Mouse (Mus musculus) midbrain, embryonic 12.5 days (tissue): ENCODE data around the gene Mrpl44. TPM values are rescaled to one million over a fixed set of nuclear protein-coding genes. Genes with fewer than 3 reads are reported as not detected.

Source experiments
- ATAC-seq: fragments of 200-750 bp; cut with Nextera tagmentation; 2 replicates; pipeline ENCODE4 v1.8.0; 2017; ENCODE audit warnings: low read depth, moderate TSS enrichment, moderate library complexity; ENCODE audit not compliant: low FRiP score
- H3K27ac ChIP-seq: fragments of 300-500 bp; sonication (generic); replicated peaks from 2 replicates; pipeline ENCODE4 v1.5.1; 2016; ENCODE audit warnings: mild to moderate bottlenecking
- H3K27me3 ChIP-seq: fragments of 300-500 bp; sonication (generic); 2 replicates; pipeline ENCODE4 v1.6.1; 2016; ENCODE audit warnings: mild to moderate bottlenecking
- H3K36me3 ChIP-seq: fragments of 300-500 bp; sonication (generic); 2 replicates; pipeline ENCODE4 v1.6.1; 2016
- H3K4me1 ChIP-seq: fragments of 300-500 bp; sonication (generic); 2 replicates; pipeline ENCODE4 v1.6.1; 2016
- H3K4me2 ChIP-seq: fragments of 300-500 bp; sonication (generic); replicated peaks from 2 replicates; pipeline ENCODE4 v1.6.1; 2016; ENCODE audit warnings: mild to moderate bottlenecking, moderate library complexity
- H3K4me3 ChIP-seq: fragments of 300-500 bp; sonication (generic); 2 replicates; pipeline ENCODE4 v1.5.1; 2016; ENCODE audit warnings: mild to moderate bottlenecking
- H3K9ac ChIP-seq: fragments of 300-500 bp; sonication (generic); replicated peaks from 2 replicates; pipeline ENCODE4 v1.6.1; 2016; ENCODE audit warnings: mild to moderate bottlenecking, moderate library complexity
- H3K9me3 ChIP-seq: fragments of 300-500 bp; sonication (generic); 2 replicates; pipeline ENCODE4 v1.6.1; 2016; ENCODE audit warnings: mild to moderate bottlenecking
- WGBS: fragments of 180-500 bp; shearing (Covaris S2); methylation state at CpG from one replicate; pipeline ENCODE4 v1.1.7; 2016; 5-methylcytosine and 5-hydroxymethylcytosine counted together
- polyA plus RNA-seq: library from polyadenylated mRNA; unstranded; fragments of >200 nt; fragmentation: Nextera tagmentation; extraction: Ambion mirVana; gene quantifications from 2 replicates; pipeline ENCODE4 v1.2.1, GENCODE M21; 2016

Gene Mrpl44
- polyA plus RNA-seq = 50.4 and 51.4 TPM in 2 replicates

DNA sequence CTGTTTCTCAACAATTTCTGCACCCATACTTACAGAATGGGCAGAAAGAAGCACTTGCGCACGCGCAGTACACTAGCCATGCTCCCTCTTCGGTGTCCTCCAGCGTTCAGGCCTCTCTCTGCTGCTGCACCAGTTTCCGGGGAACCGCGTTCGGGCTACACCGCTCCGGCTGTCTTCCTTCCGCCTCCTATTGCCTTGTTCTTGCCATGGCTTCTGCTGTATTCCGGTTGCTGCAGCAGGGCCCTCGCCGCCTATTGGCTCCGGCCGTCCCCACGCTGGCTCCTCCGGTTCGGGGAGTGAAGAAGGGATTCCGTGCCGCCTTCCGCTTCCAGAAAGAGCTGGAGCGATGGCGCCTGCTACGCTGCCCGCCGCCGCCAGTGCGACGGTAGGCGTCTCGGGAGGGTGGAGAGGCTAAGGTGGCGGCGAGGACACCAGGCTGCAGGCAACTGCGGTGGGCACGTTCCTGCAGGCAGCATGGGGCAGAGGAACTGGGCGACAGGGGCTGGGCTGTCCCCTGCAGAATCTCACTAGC, at the start of gene Mrpl44, which contains the start of gene Wdfy1:
Gene Mrpl44 (plus strand): TSS at position 92 of the 532 bp plus-strand sequence.
Gene Wdfy1 (minus strand): TSS at position 217 of the 532 bp plus-strand sequence.
- Histone ChIP-seq H3K36me3 (peaks cover 27% of the 10 kb centered on the region), H3K9me3 (no peaks in the 10 kb centered on the region), H3K4me3 (peak within 1 kb of the TSS; percentile 80), H3K27me3 (no peaks in the 10 kb centered on the region), H3K27ac (peak within 1 kb of the TSS; percentile 89), H3K9ac (peak within 1 kb of the TSS; percentile 84), H3K4me1 (peaks cover 6% of the 10 kb centered on the region), H3K4me2 (peak within 1 kb of the TSS; percentile 64)
- peak; percentile 100 for ATAC-seq
- WGBS = under 1% methylated on average over 38 of the region's 38 CpGs

DNA sequence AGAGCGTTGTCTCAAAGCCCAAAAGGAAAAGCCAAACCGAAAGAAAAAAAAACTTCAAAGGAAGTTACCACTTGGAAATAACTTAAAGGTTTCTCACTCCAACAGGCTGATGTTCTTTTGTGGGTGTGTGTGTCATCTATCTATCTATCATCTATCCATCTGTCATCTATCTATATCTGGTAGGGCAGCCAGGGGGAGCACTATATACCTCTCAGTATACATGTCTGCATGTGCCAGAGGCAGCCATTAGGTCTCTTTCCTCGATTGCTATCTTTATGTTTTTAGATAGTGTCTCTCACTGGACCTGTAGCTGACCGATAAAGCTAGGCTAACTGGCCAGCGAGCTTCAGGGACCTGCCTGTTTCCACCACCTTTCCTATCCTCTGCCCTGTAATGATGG, 41.0 kb upstream of the Mrpl44 start:
- no peaks in the 10 kb centered on the region for H3K4me1 ChIP-seq
- H3K36me3 ChIP-seq = peaks cover 10% of the 10 kb centered on the region; the same call in 1 of the 2 replicates
- ATAC-seq = no peak
- H3K9me3 ChIP-seq = no peaks in the 10 kb centered on the region
- WGBS = 91% methylated on average over 5 of the region's 5 CpGs
- H3K27me3 ChIP-seq = no peaks in the 10 kb centered on the region
- no peak overlapping the region for H3K9ac ChIP-seq
- no peak overlapping the region for H3K4me2 ChIP-seq
- no peak overlapping the region for H3K4me3 ChIP-seq
- no peak overlapping the region for H3K27ac ChIP-seq

DNA sequence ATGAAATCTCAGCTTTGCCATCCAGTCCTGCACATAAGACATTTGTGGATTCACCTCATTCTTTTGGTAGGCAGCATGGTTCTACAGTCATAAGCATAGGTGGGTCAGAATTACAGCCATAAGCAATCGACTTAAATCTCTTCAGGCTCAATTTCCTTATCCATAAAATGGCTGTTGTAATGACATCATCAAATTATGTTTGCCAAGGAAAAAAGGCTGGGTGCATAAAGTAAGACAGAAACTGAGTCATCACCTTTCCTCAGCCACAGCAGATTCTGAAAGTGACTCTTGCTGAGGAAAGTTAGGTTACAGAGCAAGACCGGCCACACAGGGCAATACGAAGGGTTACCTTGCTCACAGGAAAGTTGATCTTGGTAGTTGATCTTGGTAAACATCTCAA, 39.4 kb upstream of the Mrpl44 start:
- Histone ChIP-seq H3K4me3 (no peak overlapping the region), H3K36me3 (peaks cover 12% of the 10 kb centered on the region; the same call in 1 of the 2 replicates), H3K27me3 (no peaks in the 10 kb centered on the region), H3K9me3 (no peaks in the 10 kb centered on the region), H3K27ac (no peak overlapping the region), H3K9ac (no peak overlapping the region), H3K4me2 (no peak overlapping the region), H3K4me1 (no peaks in the 10 kb centered on the region)
- WGBS = 93% methylated on average over 3 of the region's 3 CpGs
- ATAC-seq = no peak

DNA sequence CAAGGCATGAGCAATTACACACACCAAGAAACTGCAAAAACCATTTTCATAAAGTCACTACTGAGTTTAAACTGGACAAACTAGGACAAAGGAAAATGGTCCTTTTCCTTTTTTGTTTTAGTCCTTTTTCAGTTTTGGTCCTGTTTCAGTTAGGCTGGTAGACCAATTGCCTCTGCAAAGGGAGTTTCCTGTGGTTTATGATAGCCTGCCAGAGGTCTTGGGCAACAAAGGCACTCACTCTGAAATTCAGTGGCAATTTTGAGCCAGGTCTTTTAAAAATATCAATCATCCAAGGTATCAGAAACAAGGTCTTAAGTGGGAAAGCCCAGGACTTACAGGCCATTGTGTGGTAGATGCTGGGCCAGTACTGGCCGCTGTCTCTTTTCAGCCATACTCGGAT, 36.1 kb upstream of the Mrpl44 start:
- peaks cover 12% of the 10 kb centered on the region; the same call in 1 of the 2 replicates for H3K36me3 ChIP-seq
- 94% methylated on average over 2 of the region's 2 CpGs for WGBS
- H3K4me1 ChIP-seq = no peaks in the 10 kb centered on the region
- H3K9ac ChIP-seq = no peak overlapping the region
- H3K27ac ChIP-seq = no peak overlapping the region
- H3K4me3 ChIP-seq = no peak overlapping the region
- H3K27me3 ChIP-seq = no peaks in the 10 kb centered on the region
- H3K9me3 ChIP-seq = no peaks in the 10 kb centered on the region
- ATAC-seq = no peak
- H3K4me2 ChIP-seq = no peak overlapping the region

DNA sequence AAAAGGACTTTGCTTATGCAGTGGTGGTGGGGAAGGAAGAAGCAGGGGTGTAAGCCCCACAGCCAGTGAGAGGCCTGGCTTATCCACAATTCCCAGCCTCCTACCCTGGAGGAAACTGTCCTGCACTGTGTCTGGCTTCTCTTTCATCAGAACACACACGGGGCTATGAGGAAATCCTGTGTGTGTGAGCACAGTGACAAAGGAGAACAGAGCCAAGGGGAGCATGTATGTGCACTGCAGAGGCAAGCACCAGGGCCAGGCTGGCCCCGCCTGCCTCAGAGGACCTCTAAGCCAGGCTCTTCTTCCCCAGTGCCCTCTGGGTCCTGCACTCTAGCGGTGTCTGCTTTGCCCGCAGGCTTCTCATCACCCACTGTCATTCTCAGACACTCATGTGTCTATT, 34.8 kb upstream of the Mrpl44 start:
- Histone ChIP-seq H3K36me3 (peaks cover 12% of the 10 kb centered on the region; the same call in 1 of the 2 replicates), H3K27me3 (no peaks in the 10 kb centered on the region), H3K4me2 (no peak overlapping the region), H3K4me3 (no peak overlapping the region), H3K9me3 (no peaks in the 10 kb centered on the region), H3K4me1 (no peaks in the 10 kb centered on the region), H3K27ac (no peak overlapping the region), H3K9ac (no peak overlapping the region)
- 85% methylated on average over 4 of the region's 4 CpGs for WGBS
- ATAC-seq = no peak

DNA sequence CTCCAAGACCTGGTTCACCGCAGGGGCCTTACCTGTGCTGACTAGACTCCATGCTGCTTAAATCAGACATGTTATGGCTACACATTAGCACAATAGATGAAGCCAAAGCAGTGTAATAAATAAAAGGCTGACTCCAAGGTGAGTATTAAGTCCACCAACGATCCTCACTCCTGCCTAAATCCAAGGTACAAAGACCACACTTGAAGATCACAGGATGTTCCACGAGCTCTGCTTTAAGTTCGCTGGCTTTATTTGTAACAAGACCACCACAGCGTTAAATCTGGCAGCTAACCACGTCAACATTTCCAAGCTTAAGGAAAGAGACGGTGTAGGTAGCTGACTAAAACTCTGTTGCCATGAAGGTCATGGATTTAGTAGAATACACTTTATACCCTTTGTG, 32.9 kb upstream of the Mrpl44 start:
- no peaks in the 10 kb centered on the region for H3K4me1 ChIP-seq
- H3K27ac ChIP-seq = no peak overlapping the region
- H3K9ac ChIP-seq = no peak overlapping the region
- H3K27me3 ChIP-seq = no peaks in the 10 kb centered on the region
- H3K4me2 ChIP-seq = no peak overlapping the region
- H3K36me3 ChIP-seq = peaks cover 11% of the 10 kb centered on the region; the same call in 1 of the 2 replicates
- no peak overlapping the region for H3K4me3 ChIP-seq
- 90% methylated on average over 7 of the region's 7 CpGs for WGBS
- no peaks in the 10 kb centered on the region for H3K9me3 ChIP-seq
- ATAC-seq = no peak

DNA sequence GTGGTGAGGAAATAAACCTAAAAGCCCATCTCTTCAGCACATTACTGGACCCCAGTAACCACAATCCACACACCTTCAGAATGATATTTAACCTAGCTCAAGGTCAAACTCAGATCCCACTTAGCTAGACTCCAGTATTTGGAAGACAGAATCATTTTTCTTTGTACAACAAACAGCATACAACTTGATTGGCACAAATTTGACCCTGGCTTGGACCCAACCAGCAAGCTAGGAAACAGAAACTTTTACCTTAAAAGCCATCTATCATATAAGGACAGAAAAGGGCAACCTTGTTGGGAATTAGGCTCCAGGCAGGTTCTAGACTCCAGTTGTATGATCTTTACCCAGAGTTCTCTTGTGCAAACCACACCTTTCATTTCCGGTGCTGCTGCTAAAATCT, 32.4 kb upstream of the Mrpl44 start:
- 98% methylated on average over 1 of the region's 1 CpGs for WGBS
- Histone ChIP-seq H3K4me2 (no peak overlapping the region), H3K36me3 (peaks cover 7% of the 10 kb centered on the region; the same call in 1 of the 2 replicates), H3K27me3 (no peaks in the 10 kb centered on the region), H3K4me1 (no peaks in the 10 kb centered on the region), H3K4me3 (no peak overlapping the region), H3K9ac (no peak overlapping the region), H3K27ac (no peak overlapping the region), H3K9me3 (no peaks in the 10 kb centered on the region)
- ATAC-seq = no peak

DNA sequence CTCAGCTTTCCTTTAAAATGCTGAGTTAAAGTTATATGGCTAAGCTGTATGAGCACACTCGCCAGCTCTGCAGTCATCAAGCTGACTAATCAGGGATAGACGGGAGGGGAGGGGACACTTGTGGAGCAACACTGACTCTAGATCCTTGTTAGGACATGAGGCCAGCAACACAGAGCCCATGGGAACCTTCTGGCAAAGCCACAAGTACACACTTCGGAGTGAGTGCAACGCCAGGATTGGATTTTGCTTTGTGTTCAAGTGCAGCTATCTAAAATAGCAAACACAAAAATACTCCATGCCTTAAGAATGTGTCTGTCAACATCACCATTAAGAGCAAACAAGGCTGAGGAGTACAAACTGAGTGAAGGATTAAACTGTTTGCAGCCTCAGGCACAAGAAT, 29.8 kb upstream of the Mrpl44 start:
- WGBS = 88% methylated on average over 4 of the region's 4 CpGs

DNA sequence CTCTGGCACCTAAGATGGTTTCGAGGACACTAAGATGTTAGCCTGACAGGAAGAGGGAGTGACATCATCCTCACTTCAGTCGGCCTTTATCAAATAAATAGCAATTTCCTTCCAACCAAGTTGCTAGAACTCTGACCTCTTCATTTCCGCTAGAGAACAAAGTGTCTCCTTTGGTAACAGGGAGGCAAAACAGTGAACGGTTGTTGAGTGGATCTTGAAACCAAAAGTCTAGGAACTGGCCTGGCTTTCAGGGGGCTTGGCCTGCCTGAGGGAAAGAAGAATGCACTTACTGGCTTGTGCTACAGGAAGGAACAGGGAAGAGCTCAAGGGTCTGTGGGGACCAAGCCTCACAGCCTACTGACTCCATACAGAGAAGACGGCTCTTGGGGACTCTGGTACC, 24.6 kb upstream of the Mrpl44 start:
- ATAC-seq = no peak
- Histone ChIP-seq H3K4me3 (no peak overlapping the region), H3K27ac (no peak overlapping the region), H3K36me3 (peaks cover 14% of the 10 kb centered on the region; the same call in 1 of the 2 replicates), H3K9ac (no peak overlapping the region), H3K9me3 (no peaks in the 10 kb centered on the region), H3K27me3 (no peaks in the 10 kb centered on the region), H3K4me2 (no peak overlapping the region), H3K4me1 (no peaks in the 10 kb centered on the region)
- whole genome bisulfite sequencing = 84% methylated on average over 5 of the region's 5 CpGs

More for the DNA sequence above, 29.8 kb upstream of the Mrpl44 start:
- H3K27me3 ChIP-seq = no peaks in the 10 kb centered on the region
- ATAC-seq = no peak
- no peaks in the 10 kb centered on the region for H3K4me1 ChIP-seq
- 0 out of 2 replicates have a peak, but pooled peaks cover 8% of the 10 kb centered on the region for H3K36me3 ChIP-seq
- H3K4me3 ChIP-seq = no peak overlapping the region
- no peak overlapping the region for H3K4me2 ChIP-seq
- H3K9ac ChIP-seq = no peak overlapping the region
- H3K9me3 ChIP-seq = no peaks in the 10 kb centered on the region
- no peak overlapping the region for H3K27ac ChIP-seq

DNA sequence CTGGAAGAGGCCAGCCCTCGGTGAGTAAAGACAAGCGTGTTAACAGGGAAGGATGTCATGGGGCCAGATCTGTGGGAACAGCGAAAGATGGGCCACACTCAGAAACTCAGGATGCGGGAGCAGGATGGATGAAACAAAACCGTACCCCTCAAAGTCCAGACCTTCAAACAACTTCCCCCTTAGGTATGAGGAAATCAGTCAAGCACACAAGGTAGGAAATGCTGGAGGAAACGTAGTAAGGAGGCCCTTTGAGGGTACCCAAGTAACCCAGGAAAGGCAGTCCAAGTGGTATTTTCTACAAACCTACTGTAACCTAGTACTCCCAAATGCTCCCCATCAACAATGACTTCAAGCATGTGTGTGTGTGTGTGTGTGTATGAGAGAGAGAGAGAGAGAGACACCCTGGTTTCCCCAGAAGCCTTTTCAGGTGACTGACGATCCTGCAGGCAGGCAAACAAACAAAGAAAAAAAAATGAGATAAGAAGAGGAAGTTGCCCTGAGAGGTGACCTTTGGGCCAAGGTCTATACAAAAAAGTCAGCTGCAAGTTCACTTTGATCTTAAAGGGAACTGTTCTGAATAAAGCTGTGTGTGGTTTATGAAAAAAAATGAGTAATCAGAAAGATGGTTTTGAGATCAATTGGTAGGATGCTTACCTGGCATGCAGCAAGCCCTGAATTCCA, 23.7 kb upstream of the Mrpl44 start:
- WGBS = 86% methylated on average over 7 of the region's 7 CpGs
- no peak overlapping the region for H3K4me3 ChIP-seq
- H3K4me2 ChIP-seq = no peak overlapping the region
- no peaks in the 10 kb centered on the region for H3K9me3 ChIP-seq
- no peak overlapping the region for H3K9ac ChIP-seq
- peaks cover 14% of the 10 kb centered on the region; the same call in 1 of the 2 replicates for H3K36me3 ChIP-seq
- ATAC-seq = no peak
- H3K27ac ChIP-seq = no peak overlapping the region
- no peaks in the 10 kb centered on the region for H3K27me3 ChIP-seq
- H3K4me1 ChIP-seq = no peaks in the 10 kb centered on the region

DNA sequence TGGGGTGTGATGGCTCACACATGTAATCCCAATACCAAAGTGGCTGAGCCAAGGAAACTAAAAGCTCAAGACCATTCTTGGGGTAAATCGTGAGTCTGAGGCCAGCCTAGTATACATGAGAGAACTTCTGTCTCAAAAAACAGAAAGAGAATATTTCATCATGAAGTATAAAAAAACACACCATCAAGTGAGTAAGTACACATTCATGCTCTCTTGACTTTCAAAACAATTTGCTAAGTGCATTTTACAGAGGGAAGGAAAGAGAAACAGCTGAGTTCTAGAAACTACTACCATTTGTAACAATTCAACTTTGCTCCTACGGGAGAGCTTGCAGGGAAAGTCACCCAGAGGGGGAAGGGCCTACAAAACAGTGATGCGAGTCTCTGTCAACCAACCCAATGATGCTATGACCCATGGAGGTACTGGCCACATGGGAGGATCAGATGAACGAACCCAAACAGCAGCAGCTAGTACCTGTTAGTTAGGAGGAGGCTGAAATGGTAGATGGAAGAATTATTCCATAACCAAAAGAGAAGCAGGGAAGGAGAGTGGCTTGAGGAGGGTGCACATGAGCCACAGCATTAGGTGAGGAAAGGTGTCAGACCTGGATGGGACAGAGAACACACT, 23.0 kb upstream of the Mrpl44 start:
- Histone ChIP-seq H3K9ac (no peak overlapping the region), H3K36me3 (peaks cover 14% of the 10 kb centered on the region; the same call in 1 of the 2 replicates), H3K4me3 (no peak overlapping the region), H3K27ac (no peak overlapping the region), H3K9me3 (no peaks in the 10 kb centered on the region), H3K27me3 (no peaks in the 10 kb centered on the region), H3K4me2 (no peak overlapping the region), H3K4me1 (no peaks in the 10 kb centered on the region)
- no peak for ATAC-seq
- 91% methylated on average over 4 of the region's 4 CpGs for WGBS

DNA sequence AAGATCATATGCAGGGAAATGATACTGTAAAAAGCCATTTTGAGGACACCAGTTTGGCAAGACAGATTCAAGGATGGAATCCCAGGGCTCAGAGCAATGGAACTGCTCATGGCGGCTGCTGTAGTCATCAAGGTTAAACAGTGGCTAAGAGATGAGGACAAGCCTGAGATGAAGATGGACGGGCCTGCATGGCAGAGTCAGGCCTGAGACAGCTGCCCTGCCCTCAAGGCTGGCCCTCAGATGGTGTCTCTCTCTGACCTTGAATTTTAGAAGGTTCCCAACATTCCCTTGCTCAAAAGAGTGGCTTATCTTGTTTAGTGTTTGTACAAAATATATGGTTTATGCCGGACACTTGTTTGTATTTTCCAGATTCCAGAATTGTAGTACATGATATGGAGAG, 22.4 kb upstream of the Mrpl44 start:
- Histone ChIP-seq H3K9me3 (no peaks in the 10 kb centered on the region), H3K27me3 (no peaks in the 10 kb centered on the region), H3K4me2 (no peak overlapping the region), H3K4me3 (no peak overlapping the region), H3K27ac (no peak overlapping the region), H3K4me1 (no peaks in the 10 kb centered on the region), H3K36me3 (peaks cover 14% of the 10 kb centered on the region; the same call in 1 of the 2 replicates), H3K9ac (no peak overlapping the region)
- WGBS = 91% methylated on average over 3 of the region's 3 CpGs
- ATAC-seq = no peak
